Mouse (Mus musculus): ENCODE results near the gene Best2. TPM values are rescaled to one million over a fixed set of nuclear protein-coding genes. Genes with fewer than 3 reads are reported as not detected.
A peak's percentile ranks its signal among the peaks of the same experiment; 100 is the strongest.

Best2 gene
- total RNA-seq, 2 experiments from 2014 or later: not detected

DNA sequence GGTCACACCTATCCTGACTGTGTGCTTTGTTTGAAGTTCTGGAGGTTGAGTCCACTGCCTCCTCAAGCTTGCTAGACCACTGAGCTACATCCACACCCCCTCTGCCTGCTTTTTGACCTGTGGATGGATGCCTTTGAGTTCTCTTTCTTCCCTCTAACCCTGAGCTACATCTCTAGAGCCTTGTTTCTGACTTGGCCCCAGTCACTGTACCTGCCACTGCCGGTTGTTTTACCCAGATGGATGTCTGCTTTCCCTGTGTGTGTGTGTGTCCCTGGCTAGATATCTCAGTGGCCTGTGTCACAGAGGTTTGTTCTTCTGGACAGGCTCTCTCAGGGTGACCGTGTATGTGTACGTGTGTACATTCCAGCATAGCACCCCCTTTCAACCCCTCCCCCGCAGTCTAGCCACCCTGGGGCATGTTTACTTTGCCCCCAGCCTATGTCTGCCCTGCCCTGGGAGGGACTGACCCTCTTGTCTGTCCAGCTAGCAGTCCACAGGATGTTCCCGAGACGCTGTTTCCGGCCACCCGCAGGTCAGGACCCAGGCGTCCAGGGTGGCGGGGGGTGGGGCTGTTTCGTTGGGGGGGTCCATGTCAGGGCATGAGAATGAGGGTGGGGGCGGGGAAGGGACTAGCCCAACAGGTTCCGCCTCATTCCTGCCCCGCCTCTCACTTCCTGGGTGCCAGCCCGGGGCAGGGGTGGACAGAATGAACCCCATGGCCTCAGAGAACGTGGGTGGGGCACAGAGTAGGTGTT, 29.9 kb downstream of the Best2 start:
- no peak for DNase-seq (ENCODE audit: low spot score in 2 of 2)

DNA sequence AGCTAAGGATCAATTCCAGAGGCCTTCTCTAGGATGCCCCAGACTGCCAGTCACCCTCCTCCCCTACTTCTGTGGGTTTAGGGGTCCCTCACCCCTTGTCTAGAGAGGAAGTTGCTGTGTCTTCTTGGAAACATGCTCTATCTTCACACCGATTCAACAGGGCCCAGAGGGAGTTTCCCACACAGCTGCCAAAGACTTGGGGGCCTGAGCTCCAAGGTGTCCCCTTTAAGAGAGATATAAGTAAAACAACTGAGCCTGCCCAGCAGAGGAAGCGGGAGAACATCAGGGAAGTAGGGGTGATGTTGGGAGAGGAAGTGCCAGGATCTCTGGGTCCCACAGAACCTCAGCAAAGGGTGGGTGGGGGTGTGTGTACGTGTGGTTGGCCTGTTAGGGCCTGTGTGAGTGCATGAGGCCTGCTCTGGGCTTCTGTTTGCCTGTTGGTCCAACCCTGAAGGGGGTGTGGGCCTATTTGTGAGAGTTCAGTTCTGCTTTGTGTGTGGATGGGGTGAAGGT, 31.8 kb downstream of the Best2 start:
- no peak for DNase-seq (ENCODE audit: low spot score in 2 of 2)

- DNase-seq (ENCODE audit: low spot score in 2 of 2): no peak
Measured at GRCm38 (mm10) chr8:84981644-84982498, 32.5 kb downstream of the Best2 start.

- peak in 1 of 2 experiments; percentile 68 for DNase-seq (ENCODE audit: low spot score in 2 of 2)
Measured at GRCm38 (mm10) chr8:84980622-84981358, 33.5 kb downstream of the Best2 start.

DNA sequence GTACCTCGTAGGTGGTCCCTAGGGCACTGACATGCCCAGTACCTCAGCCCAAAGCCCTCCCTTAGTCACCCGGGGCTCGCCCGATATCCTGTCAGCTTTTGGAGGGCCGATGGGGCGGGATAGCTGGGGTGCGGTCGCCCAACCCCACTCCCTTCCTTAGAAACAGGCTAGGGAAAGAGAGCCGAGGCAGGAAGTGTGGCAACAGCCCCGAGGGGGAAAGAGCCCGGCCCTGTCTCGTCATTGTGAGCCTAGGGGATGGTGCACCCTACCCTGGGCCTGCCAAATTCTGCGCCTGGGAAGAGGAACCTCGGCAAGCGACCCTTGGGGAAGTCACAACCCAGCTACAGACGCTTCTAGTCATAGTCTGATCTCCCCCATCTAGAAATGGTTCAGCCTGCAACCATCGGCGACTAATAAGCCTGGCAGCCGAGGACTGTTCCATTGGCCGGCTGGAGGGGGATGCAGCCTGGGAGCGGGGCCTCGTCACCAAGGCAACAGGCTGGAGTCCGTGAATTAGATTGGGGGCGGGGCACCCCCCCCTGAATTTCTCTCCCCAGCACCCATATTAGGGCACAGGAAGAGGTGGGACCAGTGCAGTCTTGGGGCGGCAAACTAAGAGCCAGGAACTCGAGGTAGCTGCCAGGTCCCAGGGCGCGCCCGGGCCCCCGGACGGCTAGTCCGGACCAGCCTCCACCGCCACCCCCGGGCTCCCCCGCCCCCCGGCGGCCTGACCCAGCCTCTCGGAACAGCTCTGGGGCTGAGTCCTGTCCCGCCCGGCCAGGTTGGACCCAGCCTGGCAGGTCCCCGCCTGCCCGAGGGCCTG, 34.5 kb downstream of the Best2 start:
- peak; percentile 64 to 86 for DNase-seq (ENCODE audit: low spot score in 2 of 2)

GRCm38 (mm10) chr8:84978248-84978940, 35.9 kb downstream of the Best2 start, which contains the start of gene Junb:
Gene Junb, minus strand, starts transcription at chr8:84978718.
- DNase-seq (ENCODE audit: low spot score in 2 of 2): peak; percentile 79 to 89

DNA sequence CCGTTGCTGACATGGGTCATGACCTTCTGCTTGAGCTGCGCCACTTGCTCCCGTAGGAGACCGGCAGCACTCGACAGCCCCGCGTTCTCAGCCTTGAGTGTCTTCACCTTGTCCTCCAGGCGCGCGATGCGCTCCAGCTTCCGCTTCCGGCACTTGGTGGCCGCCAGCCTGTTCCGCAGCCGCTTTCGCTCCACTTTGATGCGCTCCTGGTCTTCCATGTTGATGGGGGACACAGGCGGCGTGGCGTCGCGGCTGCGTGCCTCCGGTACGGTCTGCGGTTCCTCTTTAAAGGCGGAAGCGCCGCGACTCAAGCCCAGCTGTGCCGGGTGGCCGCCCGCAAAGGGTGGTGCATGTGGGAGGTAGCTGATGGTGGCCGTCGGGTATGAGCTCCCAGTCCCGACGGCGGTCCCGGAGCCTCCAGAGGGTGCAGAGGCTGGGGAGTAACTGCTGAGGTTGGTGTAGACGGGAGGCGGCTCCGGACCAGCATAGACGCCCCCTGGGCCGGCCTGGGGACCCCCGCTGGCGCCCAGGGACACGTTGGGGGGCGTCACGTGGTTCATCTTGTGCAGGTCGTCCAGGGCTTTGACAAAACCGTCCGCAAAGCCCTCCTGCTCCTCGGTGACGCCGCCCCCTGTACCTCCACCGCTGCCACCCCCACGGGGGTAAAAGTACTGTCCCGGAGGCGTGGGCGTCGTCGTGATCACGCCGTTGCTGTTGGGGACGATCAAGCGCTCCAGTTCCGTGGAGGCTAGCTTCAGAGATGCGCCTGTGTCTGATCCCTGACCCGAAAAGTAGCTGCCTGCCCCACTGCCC, 36.7 kb downstream of the Best2 start:
- peak in 1 of 2 experiments; percentile 63 for DNase-seq (ENCODE audit: low spot score in 2 of 2)

DNA sequence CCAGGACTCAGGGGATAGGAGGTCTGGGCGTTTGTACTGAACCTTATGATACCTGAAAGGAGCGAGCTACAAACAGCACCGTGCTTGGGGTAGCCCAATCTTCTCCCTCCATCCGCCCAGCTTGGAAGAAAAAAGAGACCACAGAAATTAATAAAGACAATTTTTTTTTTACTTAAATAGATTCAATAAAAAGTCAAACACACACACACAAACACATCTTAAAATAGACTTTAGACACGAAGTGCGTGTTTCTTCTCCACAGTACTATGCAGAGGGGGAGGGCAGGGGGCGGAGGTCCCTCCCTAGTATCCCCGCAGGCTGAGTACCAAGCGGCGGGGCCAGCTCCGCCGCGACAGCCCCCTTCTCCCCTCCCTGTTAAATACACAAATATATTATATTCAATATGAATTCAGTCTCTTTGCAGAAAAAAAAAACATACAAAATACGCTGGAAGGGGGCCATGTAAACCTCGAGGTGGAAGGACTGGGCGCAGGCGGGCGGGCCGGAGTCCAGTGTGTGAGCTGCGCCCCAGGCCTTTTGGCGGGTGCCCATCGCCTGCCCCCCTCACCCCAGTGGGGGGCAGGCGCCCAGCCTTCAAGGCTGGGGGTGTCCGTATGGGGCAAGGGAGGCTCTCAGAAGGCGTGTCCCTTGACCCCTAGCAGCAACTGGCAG, 37.4 kb downstream of the Best2 start:
- DNase-seq (ENCODE audit: low spot score in 2 of 2): no peak

DNA sequence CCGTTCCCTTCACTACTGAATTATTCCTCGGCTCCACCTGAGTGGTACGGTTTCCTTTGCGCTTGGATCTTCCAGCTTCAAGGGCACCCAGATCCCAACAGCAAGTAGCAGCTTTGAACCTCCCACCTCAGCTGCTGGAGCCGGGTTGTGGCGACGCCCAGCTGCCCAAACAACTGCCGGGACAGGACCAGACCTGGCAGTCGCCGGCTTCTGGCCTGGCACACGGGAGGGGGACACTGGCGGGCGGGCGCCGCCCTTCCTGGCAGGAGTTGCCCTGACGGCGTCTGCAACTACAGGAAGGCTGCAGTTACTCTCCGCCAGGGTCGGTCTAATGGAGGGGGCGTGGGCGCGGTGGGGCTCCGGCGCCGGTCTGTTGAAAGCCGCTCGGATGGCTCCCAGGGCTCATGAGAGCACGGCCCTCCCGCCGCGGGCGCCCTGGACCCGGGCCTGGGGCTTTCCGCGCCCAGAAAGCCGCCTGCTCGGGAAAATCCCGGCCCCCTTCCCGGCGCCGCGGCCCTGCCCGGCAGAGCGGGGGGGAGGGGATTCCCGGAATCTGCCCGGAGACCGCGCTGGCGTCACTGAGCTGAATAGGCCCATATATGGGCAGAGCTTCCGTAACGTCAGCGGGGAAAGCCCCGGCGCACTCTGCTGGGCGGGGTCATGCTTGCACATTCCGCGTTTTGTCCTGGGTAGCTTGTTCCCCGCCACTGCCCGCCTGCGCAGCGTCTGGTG, 38.1 kb downstream of the Best2 start:
- peak; percentile 91 to 94 for DNase-seq (ENCODE audit: low spot score in 2 of 2)

DNA sequence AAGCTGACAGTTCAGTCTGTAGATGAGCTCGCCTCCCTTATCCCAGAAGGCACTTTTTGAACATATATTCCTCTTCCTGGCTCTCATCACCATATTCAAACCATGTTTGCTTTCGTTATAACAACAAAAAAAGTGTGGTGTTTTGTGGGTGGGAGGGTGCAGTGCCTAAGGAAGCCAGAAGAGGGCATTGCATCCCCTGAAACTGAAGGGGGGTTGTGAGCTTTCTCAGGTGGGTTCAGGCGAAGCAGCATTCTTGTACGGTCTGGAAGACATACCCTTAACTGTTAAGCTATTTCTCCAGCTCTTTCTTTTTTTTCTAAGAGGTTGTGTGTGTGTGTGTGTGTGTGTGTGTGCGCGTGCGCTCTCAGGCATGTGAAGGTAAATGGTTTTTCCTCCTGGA, 38.9 kb downstream of the Best2 start:
- DNase-seq (ENCODE audit: low spot score in 2 of 2): peak in 1 of 2 experiments; percentile 45

DNA sequence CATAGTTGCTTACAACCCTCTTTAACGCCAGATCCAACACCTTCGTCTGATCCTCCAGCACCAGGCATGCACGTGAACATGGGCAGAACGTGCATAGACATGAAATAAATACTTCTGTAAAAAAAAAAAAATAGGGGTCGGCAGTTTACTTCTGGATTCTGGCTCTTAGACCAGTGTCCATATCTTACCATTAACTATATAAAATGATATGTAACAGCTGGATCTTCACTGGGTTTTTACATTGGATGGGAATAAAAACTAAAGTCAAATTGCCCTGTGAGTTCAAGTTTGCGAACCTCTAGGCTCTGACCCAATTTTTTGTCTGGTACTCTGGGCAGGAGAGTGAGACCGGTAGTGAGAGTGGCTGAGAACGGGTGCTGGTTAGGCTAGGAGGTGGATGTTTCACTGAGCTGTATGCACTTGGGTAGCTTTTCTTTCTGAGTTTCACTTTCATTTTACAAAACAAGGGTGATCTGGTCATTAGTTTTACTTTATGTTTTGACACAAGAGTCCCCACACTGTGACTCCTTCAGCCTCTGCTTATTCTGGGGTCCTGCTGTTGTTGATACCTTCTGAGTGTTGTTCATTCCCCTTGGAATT, 39.7 kb downstream of the Best2 start:
- DNase-seq (ENCODE audit: low spot score in 2 of 2): no peak

GRCm38 (mm10) chr8:84973803-84974542, 40.4 kb downstream of the Best2 start:
- DNase-seq (ENCODE audit: low spot score in 2 of 2): no peak

DNA sequence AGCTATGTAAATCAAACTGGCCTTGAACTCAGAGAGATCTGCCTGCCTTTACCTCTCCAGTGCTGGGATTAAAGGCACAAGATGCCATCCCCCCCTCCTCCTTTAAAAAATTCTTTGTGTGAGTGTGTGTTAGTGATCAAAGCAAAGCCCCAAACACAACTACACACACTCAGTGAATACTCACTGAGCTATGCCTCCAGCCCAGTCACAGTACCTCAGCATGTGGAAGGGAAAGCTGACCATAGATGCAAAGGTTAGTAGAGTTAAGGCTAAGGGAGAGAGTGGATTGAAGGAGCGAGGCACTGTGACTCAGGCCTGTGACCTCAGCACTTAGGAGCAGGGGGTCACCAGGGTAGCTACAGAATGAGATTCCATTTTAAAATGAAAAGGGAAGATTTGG, 41.3 kb downstream of the Best2 start:
- no peak for DNase-seq (ENCODE audit: low spot score in 2 of 2)

DNA sequence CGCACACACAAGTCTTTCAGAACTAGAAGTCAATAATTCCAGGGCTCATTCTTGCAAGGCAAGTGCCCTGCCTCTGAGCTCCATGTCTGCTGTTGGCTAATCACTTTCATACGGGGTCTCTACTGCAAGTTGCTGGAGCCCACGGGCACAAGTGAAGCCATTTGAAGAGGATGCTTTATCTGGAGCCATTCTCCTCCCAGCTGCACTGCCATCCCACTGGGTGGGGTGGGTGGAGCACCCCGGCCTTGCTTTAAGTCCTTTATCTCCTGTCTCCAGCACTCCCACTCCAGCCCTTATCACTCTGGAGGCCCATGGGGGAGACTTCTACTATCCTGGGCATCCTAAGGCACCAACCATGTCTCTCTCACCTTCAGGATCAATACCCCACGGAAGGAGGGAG, 43.4 kb downstream of the Best2 start:
- no peak for DNase-seq (ENCODE audit: low spot score in 2 of 2)

DNA sequence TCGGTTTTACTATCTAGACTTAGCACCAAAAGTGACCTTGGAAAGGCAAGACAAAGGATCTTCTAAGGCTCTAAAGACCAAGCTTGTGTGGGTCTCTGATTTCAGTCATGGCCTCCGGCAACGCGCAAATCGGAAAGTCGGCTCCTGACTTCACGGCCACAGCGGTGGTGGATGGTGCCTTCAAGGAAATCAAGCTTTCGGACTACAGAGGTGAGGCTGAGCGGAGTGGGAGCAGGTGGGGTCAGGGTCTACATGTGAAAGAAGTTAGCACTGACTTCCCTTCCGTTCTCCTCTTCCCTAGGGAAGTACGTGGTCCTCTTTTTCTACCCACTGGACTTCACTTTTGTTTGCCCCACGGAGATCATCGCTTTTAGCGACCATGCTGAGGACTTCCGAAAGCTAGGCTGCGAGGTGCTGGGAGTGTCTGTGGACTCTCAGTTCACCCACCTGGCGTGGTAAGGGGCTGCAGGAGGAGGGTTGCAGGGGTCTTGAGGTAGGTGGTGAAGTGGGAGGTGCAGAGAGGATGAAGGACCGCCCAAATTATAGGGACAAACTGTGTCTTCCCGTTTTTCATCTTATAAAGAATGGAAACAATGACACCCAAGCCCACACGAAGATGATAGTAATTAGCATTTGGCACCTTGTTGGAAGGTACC, 44.1 kb downstream of the Best2 start:
- no peak for DNase-seq (ENCODE audit: low spot score in 2 of 2)

Data from gastrocnemius, postnatal 4 days (tissue).